Mouse (Mus musculus): Measurements from ENCODE around the gene Rrp1. TPM values are rescaled to one million over a fixed set of nuclear protein-coding genes. Genes with fewer than 3 reads are reported as not detected.

Rrp1 gene
- polyA plus RNA-seq, 1 experiment from 2014 or later = 277 TPM

GRCm38 (mm10) chr10:78352666-78353030, 60.2 kb downstream of the Rrp1 start:
- no peaks in the 10 kb centered on the region for H3K9me3 ChIP-seq (ENCODE audit: control insufficient read depth, low read length)
- H3K36me3 ChIP-seq (ENCODE audit: control insufficient read depth, insufficient read depth, low read length) = no peaks in the 10 kb centered on the region
- peak overlapping the region; percentile 93 for H3K4me2 ChIP-seq
- H3K4me1 ChIP-seq (replicated peaks; ENCODE audit: control insufficient read depth, insufficient read depth, low read length) = peaks cover 16% of the 10 kb centered on the region
- H3K27me3 ChIP-seq (replicated peaks; ENCODE audit: control insufficient read depth, insufficient read depth, low read length) = peaks cover 38% of the 10 kb centered on the region
- H3K4me3 ChIP-seq (ENCODE audit: low read depth, low read length) = peak overlapping the region; percentile 89
- 29% methylated on average over 8 of the region's 8 CpGs for WGBS
- H3K9ac ChIP-seq (ENCODE audit: low read depth, low read length) = peak overlapping the region; percentile 82
- ATAC-seq (replicated peaks; ENCODE audit: low FRiP score) = 0 out of 2 replicates have a peak, but pooled peaks have one; percentile 1
- DNase-seq (ENCODE audit: low spot score) = no peak
- peak overlapping the region; percentile 21; the same call in 1 of the 2 replicates for H3K27ac ChIP-seq (ENCODE audit: low read depth, low read length)

- WGBS = under 1% methylated on average over 88 of the region's 113 CpGs
- peaks cover 38% of the 10 kb centered on the region for H3K27me3 ChIP-seq (replicated peaks; ENCODE audit: control insufficient read depth, insufficient read depth, low read length)
- H3K4me2 ChIP-seq = peak within 1 kb of the TSS; percentile 93
Measured at GRCm38 (mm10) chr10:78351887-78352665, 60.8 kb downstream of the Rrp1 start, which contains the start of gene Agpat3. Gene Agpat3, minus strand, starts transcription at chr10:78352489.

GRCm38 (mm10) chr10:78351564-78351886, 61.3 kb downstream of the Rrp1 start:
- Histone ChIP-seq H3K9ac (ENCODE audit: low read depth, low read length) (peak overlapping the region; percentile 82), H3K4me2 (peak overlapping the region; percentile 93), H3K36me3 (ENCODE audit: control insufficient read depth, insufficient read depth, low read length) (no peaks in the 10 kb centered on the region), H3K4me1 (replicated peaks; ENCODE audit: control insufficient read depth, insufficient read depth, low read length) (peaks cover 16% of the 10 kb centered on the region), H3K4me3 (ENCODE audit: low read depth, low read length) (peak overlapping the region; percentile 89), H3K27me3 (replicated peaks; ENCODE audit: control insufficient read depth, insufficient read depth, low read length) (peaks cover 38% of the 10 kb centered on the region), H3K9me3 (ENCODE audit: control insufficient read depth, low read length) (no peaks in the 10 kb centered on the region), H3K27ac (ENCODE audit: low read depth, low read length) (no peak overlapping the region)
- 3% methylated on average over 13 of the region's 13 CpGs for WGBS
- DNase-seq (ENCODE audit: low spot score) = peak; percentile 49
- ATAC-seq (replicated peaks; ENCODE audit: low FRiP score) = no peak

More at GRCm38 (mm10) chr10:78351887-78352665, 60.8 kb downstream of the Rrp1 start, which contains the start of gene Agpat3:
- ATAC-seq (replicated peaks; ENCODE audit: low FRiP score) (peak; percentile 66), DNase-seq (ENCODE audit: low spot score) (peak; percentile 55)
- Histone ChIP-seq H3K9ac (ENCODE audit: low read depth, low read length) (peak within 1 kb of the TSS; percentile 82), H3K36me3 (ENCODE audit: control insufficient read depth, insufficient read depth, low read length) (no peaks in the 10 kb centered on the region), H3K4me3 (ENCODE audit: low read depth, low read length) (peak within 1 kb of the TSS; percentile 89), H3K27ac (ENCODE audit: low read depth, low read length) (peak within 1 kb of the TSS; percentile 21; the same call in 1 of the 2 replicates), H3K4me1 (replicated peaks; ENCODE audit: control insufficient read depth, insufficient read depth, low read length) (peaks cover 16% of the 10 kb centered on the region), H3K9me3 (ENCODE audit: control insufficient read depth, low read length) (no peaks in the 10 kb centered on the region)

GRCm38 (mm10) chr10:78350796-78351556, 61.9 kb downstream of the Rrp1 start:
- H3K36me3 ChIP-seq (ENCODE audit: control insufficient read depth, insufficient read depth, low read length) = no peaks in the 10 kb centered on the region
- no peak overlapping the region for H3K27ac ChIP-seq (ENCODE audit: low read depth, low read length)
- peaks cover 38% of the 10 kb centered on the region for H3K27me3 ChIP-seq (replicated peaks; ENCODE audit: control insufficient read depth, insufficient read depth, low read length)
- peak overlapping the region; percentile 89 for H3K4me3 ChIP-seq (ENCODE audit: low read depth, low read length)
- H3K9me3 ChIP-seq (ENCODE audit: control insufficient read depth, low read length) = no peaks in the 10 kb centered on the region
- peaks cover 16% of the 10 kb centered on the region for H3K4me1 ChIP-seq (replicated peaks; ENCODE audit: control insufficient read depth, insufficient read depth, low read length)
- no peak for ATAC-seq (replicated peaks; ENCODE audit: low FRiP score)
- 48% methylated on average over 6 of the region's 6 CpGs for WGBS
- DNase-seq (ENCODE audit: low spot score) = no peak
- H3K4me2 ChIP-seq = peak overlapping the region; percentile 93
- H3K9ac ChIP-seq (ENCODE audit: low read depth, low read length) = peak overlapping the region; percentile 82

Small RNA genes within 50 kb of the gene (microRNA-seq; reads per million reads assigned to microRNA genes)
- gene Mir6410 (ENCODE audit: borderline number of aligned reads) (not detected), gene Mir6907 (ENCODE audit: borderline number of aligned reads) (not detected), gene Mir6908 (ENCODE audit: borderline number of aligned reads) (not detected)

Other genes with a start within 250 kb of the Rrp1 start
- 22.9 and 24.3 TPM in 2 replicates for gene D10Jhu81e, start 243.3 kb downstream of the Rrp1 start, polyA plus RNA-seq (2014; fragmentation: Nextera tagmentation; extraction: Ambion mirVana)
- 30.8 and 35.0 TPM in 2 replicates for gene Pwp2, start 227.9 kb downstream of the Rrp1 start, polyA plus RNA-seq (2014; fragmentation: Nextera tagmentation; extraction: Ambion mirVana)
- 13.3 and 14.3 TPM in 2 replicates for gene Trappc10, start 168.4 kb downstream of the Rrp1 start, polyA plus RNA-seq (2014; fragmentation: Nextera tagmentation; extraction: Ambion mirVana)
- gene Agpat3, start 60.6 kb downstream of the Rrp1 start, polyA plus RNA-seq (2014; fragmentation: Nextera tagmentation; extraction: Ambion mirVana) = 28.7 and 32.8 TPM in 2 replicates
- gene Cstb, start 12.6 kb upstream of the Rrp1 start, polyA plus RNA-seq (2014; fragmentation: Nextera tagmentation; extraction: Ambion mirVana) = 134 and 148 TPM in 2 replicates
- gene Pdxk, start 51.9 kb upstream of the Rrp1 start, polyA plus RNA-seq (2014; fragmentation: Nextera tagmentation; extraction: Ambion mirVana) = 10.6 and 11.3 TPM in 2 replicates
- gene Olfr1358, start 104.4 kb upstream of the Rrp1 start, polyA plus RNA-seq (2014; fragmentation: Nextera tagmentation; extraction: Ambion mirVana) = not detected in 2 replicates
- 22.1 and 24.0 TPM in 2 replicates for gene Ilvbl, start 161.3 kb upstream of the Rrp1 start, polyA plus RNA-seq (2014; fragmentation: Nextera tagmentation; extraction: Ambion mirVana)
- gene Syde1, start 178.9 kb upstream of the Rrp1 start, polyA plus RNA-seq (2014; fragmentation: Nextera tagmentation; extraction: Ambion mirVana) = 6.6 and 8.2 TPM in 2 replicates
- not detected in 2 replicates for gene Olfr1357, start 205.0 kb upstream of the Rrp1 start, polyA plus RNA-seq (2014; fragmentation: Nextera tagmentation; extraction: Ambion mirVana)